Mouse (Mus musculus) cerebellum, adult 11 months (tissue): Measurements from ENCODE around the gene Dnah7a.
"Not testable (repeated sequence)": the region's sequence is repeated elsewhere in the genome, so short reads cannot be mapped to it uniquely, and the experiment has no call there.

Source experiments
- DNase-seq: peaks from one replicate; pipeline ENCODE4 v3.0.0; 2022

The Dnah7a gene

DNA sequence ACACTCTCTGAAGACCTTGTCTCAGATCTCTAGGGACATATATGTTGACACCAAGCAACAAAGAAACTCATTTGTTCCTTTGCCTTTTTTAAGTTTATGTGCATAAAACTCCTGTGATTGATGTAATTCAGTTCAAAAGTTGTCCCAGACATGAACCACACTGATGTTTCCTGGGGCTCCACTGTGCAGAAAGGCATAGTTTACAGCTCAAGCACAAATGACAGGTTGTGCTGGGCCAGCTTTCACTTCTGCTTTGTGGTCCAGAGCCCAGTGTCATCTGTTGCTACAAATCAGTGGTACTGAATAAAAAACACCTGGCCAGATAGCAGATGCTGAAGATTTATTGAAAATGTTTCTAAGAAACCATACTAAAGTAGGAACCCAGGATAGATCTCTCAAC lies 42.3 kb downstream of the Dnah7a start:
- DNase-seq, result not testable (repeated sequence)

DNA sequence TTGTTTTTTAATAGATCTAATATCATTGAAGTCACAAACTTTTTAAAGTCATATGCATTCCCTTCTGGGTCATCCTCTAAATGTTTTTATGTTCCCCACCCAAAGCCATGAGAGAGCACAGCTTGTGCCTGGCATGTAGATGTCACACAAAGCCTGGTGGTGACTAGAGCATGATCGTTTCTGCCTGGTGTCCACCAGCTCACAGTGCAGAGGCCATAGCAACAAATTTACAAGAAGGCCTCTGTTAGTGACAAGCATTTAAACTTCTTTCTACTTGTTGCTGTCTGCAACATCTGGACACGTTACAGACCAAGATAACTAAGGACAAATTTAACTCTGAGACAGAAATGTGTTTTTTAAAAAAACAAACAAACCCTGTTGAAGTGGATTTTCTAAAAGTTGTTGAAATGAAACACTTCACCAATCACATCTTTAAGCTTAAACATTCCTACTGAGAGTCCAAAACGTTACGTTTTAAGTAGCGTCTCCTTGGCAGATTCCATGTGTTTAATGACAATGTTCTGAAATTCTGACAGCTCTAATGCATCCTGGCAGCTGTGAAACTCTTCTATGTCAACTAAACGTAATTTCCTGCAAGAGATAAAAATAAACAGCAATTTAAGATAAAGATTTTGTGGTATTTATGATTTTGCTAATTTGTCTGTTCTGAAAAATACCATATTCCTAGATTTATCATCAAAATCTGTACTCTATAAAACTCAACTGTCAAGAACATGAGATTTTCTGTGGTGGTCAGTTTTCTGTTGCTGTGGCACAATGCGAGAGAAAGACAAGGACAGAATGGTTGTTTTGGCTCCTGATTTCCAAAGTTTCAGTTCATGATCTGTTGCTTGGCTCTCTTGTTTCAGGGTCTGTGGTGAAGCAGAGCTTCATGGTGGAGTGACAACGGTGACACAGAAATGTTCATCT lies 66.5 kb downstream of the Dnah7a start:
- DNase-seq, result no peak

GRCm38 (mm10) chr1:53635641-53636040 lies 70.9 kb downstream of the Dnah7a start:
- DNase-seq, result not testable (repeated sequence)

- DNase-seq, result not testable (repeated sequence)
These were observed 74.5 kb downstream of the Dnah7a start for GRCm38 (mm10) chr1:53632040-53632439.

- no peak for DNase-seq
These were observed 76.6 kb downstream of the Dnah7a start for GRCm38 (mm10) chr1:53630011-53630410.

- no peak for DNase-seq
These were observed 93.1 kb downstream of the Dnah7a start for GRCm38 (mm10) chr1:53613486-53613885.

DNA sequence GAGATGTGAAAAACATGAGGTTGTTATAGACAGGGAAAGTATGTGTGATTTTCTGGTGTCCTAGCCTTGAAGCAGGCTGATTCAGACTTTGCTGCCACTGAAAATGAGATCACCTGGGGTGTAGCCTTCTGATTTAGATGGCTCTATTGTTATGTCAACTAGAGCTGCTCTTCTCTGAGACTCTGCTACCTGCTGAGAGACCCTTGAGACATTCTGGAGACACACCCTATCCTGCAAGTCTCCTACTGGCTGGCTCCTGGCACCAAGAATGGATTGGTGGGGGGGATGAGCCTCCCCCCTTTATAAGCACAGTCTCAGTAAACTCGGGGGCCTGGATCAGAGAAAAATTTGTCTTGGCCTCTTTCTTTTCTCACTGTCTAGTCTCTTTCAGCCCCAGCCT lies 125.3 kb downstream of the Dnah7a start:
- DNase-seq, result not testable (repeated sequence)

GRCm38 (mm10) chr1:53557918-53558317 lies 148.7 kb downstream of the Dnah7a start:
- DNase-seq, result not testable (repeated sequence)

GRCm38 (mm10) chr1:53547018-53547417 lies 159.6 kb downstream of the Dnah7a start:
- DNase-seq, result not testable (repeated sequence)

GRCm38 (mm10) chr1:53538356-53538755 lies 168.2 kb downstream of the Dnah7a start:
- not testable (repeated sequence) for DNase-seq

DNA sequence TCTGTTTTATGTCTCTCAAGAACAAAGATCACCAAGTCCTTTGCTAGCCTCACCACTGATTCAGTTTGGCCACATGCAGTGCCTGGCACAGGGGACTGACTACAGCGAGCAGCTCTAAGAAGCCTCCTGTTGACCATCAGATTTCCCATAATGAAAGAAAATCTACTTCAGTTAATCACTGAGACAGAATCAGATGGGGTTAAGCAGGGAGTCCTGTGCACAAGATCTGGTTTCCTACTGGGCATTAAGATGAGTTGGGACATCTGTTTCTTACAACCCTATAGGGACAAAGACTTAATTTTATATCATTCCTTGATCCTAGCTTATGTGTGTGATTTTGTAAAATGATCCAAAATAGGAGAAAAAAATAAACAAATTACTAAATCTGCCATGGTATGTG lies 171.8 kb downstream of the Dnah7a start:
- DNase-seq, result not testable (repeated sequence)

GRCm38 (mm10) chr1:53526021-53526420 lies 180.6 kb downstream of the Dnah7a start:
- not testable (repeated sequence) for DNase-seq

DNA sequence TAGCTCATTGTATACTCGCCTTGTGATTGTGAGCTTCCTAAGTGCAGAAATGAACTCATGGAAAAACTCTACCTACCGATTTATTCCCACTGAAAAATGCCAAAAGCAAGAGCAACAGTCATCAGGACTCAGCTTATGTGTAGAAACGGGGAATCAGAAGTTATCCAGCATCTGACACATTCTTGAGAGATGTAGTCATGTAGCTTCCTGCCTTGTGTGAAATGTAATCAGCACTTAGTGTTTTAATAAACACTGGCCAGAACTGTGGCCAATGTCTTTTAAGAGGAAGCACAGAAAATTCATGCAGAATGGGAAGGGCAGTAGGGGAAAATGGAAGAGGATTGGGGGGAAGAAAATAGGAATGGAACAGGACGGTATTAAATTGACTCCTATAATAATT lies 232.9 kb downstream of the Dnah7a start:
- DNase-seq, result no peak

DNA sequence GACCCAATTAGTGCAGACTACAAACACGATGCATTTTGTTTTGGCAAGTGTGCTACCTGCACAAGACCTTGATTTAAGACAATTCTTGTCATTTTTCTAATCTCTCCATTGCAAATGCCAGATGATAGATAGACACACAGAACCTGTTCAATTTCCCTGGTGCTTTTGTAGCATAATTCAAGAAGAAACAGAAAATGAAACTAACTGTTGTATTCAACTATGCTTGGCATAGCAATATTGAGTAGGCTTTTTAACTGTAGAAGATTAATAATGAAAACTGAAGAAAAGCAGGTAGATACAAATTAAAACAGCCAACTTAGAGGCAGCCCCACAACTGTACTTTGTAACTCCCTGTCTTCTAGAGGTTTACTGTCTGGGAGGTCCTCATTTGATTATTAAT lies 234.5 kb downstream of the Dnah7a start:
- DNase-seq, result not testable (repeated sequence)

- no peak for DNase-seq
These were observed 239.3 kb downstream of the Dnah7a start for GRCm38 (mm10) chr1:53467325-53467670.

DNA sequence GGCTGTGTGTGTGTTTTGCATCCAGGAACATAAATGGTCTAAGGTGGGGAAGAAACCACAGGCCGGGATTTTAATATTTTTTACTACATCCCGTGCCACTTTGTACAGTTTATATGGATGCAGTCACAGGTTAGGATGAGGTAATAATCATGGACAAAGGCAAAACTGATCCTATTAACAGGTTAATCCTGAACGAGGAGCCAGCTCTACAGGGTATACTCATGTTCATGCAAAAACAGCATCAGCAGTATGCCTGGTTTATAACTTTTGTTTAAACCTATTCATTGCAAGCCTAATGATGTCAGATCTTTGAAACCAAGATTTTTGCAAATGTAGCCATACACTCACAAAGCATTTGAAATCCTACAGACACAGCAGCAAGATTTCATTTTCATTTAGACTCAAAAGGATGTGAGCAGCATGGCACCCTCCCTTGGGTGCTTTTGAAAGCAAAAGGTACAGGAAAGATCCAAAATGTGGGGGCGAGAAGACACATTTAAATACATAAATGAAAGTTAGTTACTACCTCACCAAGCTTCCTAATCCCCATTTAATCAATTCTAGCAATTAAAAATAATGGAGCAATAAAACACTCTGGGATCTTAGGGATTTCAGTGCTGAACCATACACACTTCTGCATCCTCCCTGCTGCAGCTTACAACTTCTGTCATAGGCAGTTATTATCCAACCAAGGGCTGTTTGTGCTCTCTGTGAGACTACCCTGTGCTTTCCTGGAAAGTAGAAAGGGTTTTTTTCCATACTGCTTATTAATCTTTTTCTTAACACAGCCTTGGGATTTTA lies 239.9 kb downstream of the Dnah7a start:
- DNase-seq, result not testable (repeated sequence)

DNA sequence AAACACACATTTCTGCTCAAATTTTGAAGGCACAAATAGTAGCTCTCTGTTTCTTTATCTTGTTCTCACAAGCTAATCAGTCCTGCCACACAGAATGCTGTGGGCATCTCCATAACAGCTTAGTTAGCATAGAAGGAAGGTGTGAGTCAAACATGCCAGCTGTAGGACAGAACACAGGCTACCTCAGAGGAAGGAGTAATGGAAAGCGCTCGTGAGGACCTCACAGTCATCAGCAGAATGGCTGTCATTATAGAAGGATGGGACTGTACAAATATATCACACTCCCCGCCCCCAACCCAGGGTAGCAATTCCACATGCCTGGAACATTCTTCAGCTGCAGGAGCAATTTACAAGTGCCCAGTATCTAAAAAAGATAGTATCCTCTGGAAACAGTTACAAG lies 267.4 kb downstream of the Dnah7a start:
- DNase-seq, result not testable (repeated sequence)

- DNase-seq, result not testable (repeated sequence)
These were observed 274.2 kb downstream of the Dnah7a start for GRCm38 (mm10) chr1:53432433-53432832.

DNA sequence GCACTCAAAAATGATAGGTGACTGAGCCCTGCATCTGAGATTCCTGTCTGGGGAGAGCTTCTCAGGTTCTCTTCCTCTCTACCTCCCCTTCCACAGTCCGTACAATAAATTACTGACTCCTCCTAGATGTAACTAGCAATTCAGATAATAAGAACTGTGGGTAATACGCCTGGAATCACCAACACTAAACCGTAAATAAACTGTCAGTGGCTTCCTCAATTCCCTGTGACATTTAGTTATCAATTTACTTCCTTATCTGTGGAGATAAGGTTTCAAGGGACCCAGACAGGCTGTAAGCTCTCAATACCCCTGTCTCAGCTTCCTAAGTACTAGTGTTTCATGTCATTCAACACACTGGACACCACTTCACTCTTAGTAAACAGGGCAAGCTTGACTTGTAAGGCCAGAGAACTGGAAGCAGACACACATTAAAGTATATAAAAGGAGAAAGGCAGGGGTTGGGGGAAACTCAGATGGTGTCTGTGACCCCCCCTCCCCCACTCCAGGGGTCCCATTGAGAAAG lies 300.7 kb downstream of the Dnah7a start:
- no peak for DNase-seq

DNA sequence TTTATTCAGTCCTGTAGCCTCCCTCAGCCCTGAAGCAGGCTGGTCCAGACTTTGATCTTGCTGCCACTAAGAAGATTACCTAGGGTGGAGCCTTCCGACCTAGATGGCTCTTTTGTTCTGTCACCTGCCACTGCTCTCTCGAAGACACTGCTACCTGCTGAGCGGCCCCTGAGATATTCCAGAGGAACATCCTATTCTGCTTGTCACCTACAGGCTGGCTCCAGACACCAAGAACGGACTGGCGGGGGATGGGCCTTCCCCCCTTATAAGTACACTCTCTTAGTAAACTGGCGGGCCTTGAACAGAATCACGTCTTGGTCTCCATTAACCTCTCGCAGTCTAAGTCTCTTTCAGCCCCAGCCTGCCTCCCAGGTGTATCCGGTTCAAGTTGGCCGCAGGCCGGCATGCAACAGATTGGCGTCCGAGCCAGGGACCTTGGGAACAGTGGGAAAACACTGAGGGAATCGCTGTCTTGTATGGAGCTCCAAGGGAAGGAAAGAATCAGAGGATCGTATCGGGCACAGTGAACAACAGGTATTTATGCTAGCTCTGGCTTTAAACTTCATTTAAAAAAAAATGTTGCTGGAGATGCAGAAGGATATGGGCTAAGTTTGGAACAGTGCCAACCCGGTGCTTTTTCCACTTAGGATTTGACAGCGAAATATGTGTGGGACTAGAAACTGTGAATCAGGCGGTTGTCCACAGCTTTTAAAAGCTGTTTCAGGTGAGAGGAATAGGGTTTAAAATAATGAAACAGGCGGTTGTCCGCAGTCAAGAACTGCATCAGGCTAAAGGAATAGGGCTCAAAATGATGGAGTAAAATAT lies 312.4 kb downstream of the Dnah7a start:
- DNase-seq, result not testable (repeated sequence)

GRCm38 (mm10) chr1:53388762-53389161 lies 317.8 kb downstream of the Dnah7a start:
- DNase-seq, result no peak

DNA sequence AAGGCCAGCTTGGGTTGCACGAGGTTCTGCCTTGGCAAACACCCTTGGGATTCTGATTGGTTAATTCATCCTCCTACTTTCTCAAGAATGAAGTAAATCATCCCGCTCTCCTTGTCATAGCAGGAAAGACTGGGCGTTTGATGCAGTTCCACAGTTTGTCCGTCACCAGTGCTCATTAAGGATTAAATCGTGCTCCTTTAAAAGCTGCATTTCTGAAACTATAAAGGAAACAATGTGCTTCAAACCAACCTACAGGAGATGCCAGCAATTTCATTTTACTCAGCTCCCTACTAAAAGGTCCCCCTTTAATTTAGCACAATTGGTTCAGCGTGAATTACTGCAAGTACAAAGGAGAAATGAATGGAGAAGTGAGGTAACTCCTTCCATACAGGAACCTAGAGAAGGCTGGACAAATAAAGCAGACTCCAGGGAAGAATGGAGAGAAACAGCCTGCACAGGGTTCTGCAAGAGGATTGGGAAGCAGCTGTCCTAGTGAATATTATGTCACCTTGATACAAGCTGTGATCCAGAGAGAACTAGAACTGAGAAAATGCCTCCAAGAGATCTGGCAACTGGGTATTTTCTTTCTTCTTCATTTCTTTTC lies 322.4 kb downstream of the Dnah7a start:
- DNase-seq, result no peak
